Mouse (Mus musculus) midbrain, embryonic 14.5 days (tissue): ENCODE results near the gene Gpr68. TPM values are rescaled to one million over a fixed set of nuclear protein-coding genes. Genes with fewer than 3 reads are reported as not detected.

Experiments
- ATAC-seq: fragments of 200-750 bp; cut with Nextera tagmentation; 2 replicates; pipeline ENCODE4 v1.8.0; 2017; ENCODE audit warnings: moderate number of reproducible peaks, moderate library complexity; ENCODE audit not compliant: low FRiP score, low TSS enrichment
- DNase-seq: peaks from one replicate; pipeline ENCODE4 v3.0.0-alpha.2; 2015
- H3K27ac ChIP-seq: fragments of 300-500 bp; sonication (generic); replicated peaks from 2 replicates; pipeline ENCODE4 v1.5.1; 2014; ENCODE audit warnings: mild to moderate bottlenecking, low read depth, low read length, moderate library complexity
- H3K27me3 ChIP-seq: fragments of 300-500 bp; sonication (generic); 2 replicates; pipeline ENCODE4 v1.6.1; 2014; ENCODE audit warnings: low read length, control low read depth, mixed read lengths; ENCODE audit not compliant: control insufficient read depth, insufficient read depth
- H3K36me3 ChIP-seq: fragments of 300-500 bp; sonication (generic); 2 replicates; pipeline ENCODE4 v1.6.1; 2014; ENCODE audit warnings: low read length, control low read depth; ENCODE audit not compliant: control insufficient read depth, insufficient read depth
- H3K4me1 ChIP-seq: fragments of 300-500 bp; sonication (generic); 2 replicates; pipeline ENCODE4 v1.6.1; 2014; ENCODE audit warnings: mild to moderate bottlenecking, antibody characterized with exemption, low read length, control low read depth; ENCODE audit not compliant: control insufficient read depth, insufficient read depth
- H3K4me2 ChIP-seq: fragments of 300-500 bp; sonication (generic); 2 replicates; pipeline ENCODE4 v1.6.1; 2014; ENCODE audit warnings: mild to moderate bottlenecking, low read length, moderate library complexity
- H3K4me3 ChIP-seq: fragments of 300-500 bp; sonication (generic); replicated peaks from 2 replicates; pipeline ENCODE4 v1.5.1; 2014; ENCODE audit warnings: low read depth, low read length
- H3K9ac ChIP-seq: fragments of 300-500 bp; sonication (generic); replicated peaks from 2 replicates; pipeline ENCODE4 v1.6.1; 2014; ENCODE audit warnings: mild to moderate bottlenecking, low read length, moderate library complexity
- H3K9me3 ChIP-seq: fragments of 300-500 bp; sonication (generic); 2 replicates; pipeline ENCODE4 v1.6.1; 2016; ENCODE audit warnings: low read length, control low read depth, mixed read lengths; ENCODE audit not compliant: control insufficient read depth
- WGBS: fragments of 180-500 bp; shearing (Covaris S2); extraction: QIAGEN DNeasy Blood & Tissue Kit; methylation state at CpG from one replicate; pipeline ENCODE4 v1.1.7; 2014; 5-methylcytosine and 5-hydroxymethylcytosine counted together
- polyA plus RNA-seq: library from polyadenylated mRNA; unstranded; fragments of >200 nt; fragmentation: Nextera tagmentation; extraction: Ambion mirVana; gene quantifications from 2 replicates; pipeline ENCODE4 v1.2.1, GENCODE M21; 2014

The Gpr68 gene
- polyA plus RNA-seq, 1 experiment from 2014 or later: 2.1 TPM

DNA sequence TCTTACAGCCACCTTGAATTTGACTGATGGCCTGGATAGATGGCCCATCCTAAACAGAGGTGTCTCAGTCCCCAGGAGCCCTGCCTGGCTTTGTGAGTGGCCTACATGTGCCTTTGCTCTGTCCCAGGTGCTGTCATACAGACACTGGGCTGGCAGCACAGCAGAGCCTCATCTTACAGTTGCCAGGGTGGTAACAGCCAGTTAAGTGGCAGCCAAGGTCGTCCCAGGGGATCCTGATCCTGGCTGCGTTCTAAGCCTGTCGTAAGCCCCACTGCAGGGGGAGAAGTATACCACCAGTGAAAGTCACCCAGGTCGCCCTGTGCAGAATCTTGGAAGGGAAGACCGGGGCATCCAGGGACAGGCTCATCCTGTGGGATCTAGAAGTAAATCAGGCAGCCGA, 68.1 kb downstream of the Gpr68 start:
- Histone ChIP-seq H3K27me3 (no peaks in the 10 kb centered on the region), H3K9me3 (no peaks in the 10 kb centered on the region), H3K36me3 (no peaks in the 10 kb centered on the region), H3K4me3 (no peak overlapping the region), H3K9ac (no peak overlapping the region), H3K27ac (no peak overlapping the region), H3K4me1 (no peaks in the 10 kb centered on the region), H3K4me2 (no peak overlapping the region)
- ATAC-seq: no peak
- 78% methylated on average over 6 of the region's 6 CpGs for WGBS
- no peak for DNase-seq

DNA sequence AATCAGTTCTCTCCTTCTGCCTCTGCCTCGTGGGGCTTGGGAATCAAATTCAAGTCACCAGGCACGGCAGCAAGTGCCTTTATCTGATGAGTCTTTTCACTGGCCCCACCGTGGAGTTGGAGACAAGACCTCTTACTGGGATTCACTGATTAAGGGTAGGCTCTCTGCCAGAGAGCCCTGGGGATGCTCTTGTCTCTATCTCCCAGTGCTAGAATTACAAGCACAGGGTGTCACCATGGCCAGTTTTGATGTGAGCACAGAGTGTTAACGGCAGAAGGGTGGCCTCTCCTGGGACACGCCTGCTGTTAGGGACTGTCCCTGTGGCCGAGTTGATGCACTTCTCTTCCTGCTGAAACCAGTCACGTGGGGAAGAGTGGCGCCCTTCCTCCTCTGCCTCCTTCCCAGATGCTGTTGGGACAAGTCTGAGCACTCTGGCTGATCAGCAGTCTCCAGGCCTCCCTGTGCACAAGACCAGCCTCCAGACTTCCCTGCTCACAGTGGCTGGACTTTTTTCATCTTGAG, 68.9 kb downstream of the Gpr68 start:
- H3K27ac ChIP-seq: no peak overlapping the region
- no peak overlapping the region for H3K4me3 ChIP-seq
- H3K4me1 ChIP-seq: no peaks in the 10 kb centered on the region
- no peaks in the 10 kb centered on the region for H3K36me3 ChIP-seq
- no peak overlapping the region for H3K9ac ChIP-seq
- H3K4me2 ChIP-seq: no peak overlapping the region
- H3K9me3 ChIP-seq: no peaks in the 10 kb centered on the region
- no peaks in the 10 kb centered on the region for H3K27me3 ChIP-seq
- DNase-seq (no peak), ATAC-seq (no peak)
- 31% methylated on average over 8 of the region's 8 CpGs for WGBS

GRCm38 (mm10) chr12:100837208-100837607, 70.8 kb downstream of the Gpr68 start:
- WGBS: 96% methylated on average over 3 of the region's 3 CpGs
- DNase-seq: no peak
- no peak for ATAC-seq

DNA sequence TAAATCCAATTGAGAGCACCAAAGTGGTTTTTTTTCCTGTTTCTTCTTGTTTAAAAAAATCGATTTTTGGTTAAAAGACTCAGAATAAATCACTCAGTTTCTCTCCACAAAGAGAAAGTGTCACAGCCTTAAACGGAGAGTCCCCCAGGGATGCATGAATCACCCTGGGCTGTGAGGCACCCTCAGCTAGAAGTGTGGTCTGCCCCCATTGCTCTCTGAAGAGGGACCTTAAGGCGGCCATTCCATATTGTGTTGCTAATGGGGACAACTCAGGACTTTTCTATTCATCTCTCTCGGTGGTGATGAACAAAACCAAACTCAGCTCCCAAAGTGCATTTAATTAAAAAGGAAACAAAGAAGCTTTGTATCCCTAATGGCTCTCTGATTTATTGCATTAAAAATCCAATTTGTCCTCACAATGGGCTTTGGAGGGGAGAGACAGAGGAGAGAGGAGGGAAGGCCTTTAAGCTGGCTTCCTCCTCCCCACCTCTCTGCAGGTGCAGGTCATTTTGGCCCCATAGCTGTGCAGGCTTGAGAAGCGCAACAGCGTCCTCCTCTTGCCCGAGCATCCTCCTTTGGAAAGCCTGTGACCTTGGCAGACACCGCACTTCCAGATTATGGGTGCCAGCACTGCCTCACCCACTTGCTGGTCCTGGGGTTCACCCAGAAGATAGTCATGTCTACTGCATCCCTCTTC, 76.2 kb downstream of the Gpr68 start:
- H3K36me3 ChIP-seq: no peaks in the 10 kb centered on the region
- DNase-seq (no peak), ATAC-seq (no peak)
- H3K4me3 ChIP-seq: no peak overlapping the region
- H3K9ac ChIP-seq: no peak overlapping the region
- no peaks in the 10 kb centered on the region for H3K27me3 ChIP-seq
- H3K9me3 ChIP-seq: no peaks in the 10 kb centered on the region
- no peak overlapping the region for H3K27ac ChIP-seq
- no peaks in the 10 kb centered on the region; the same call in 1 of the 2 replicates for H3K4me1 ChIP-seq
- no peak overlapping the region for H3K4me2 ChIP-seq
- WGBS: 20% methylated on average over 8 of the region's 8 CpGs

More at GRCm38 (mm10) chr12:100837208-100837607, 70.8 kb downstream of the Gpr68 start:
- H3K36me3 ChIP-seq: no peaks in the 10 kb centered on the region
- H3K4me1 ChIP-seq: no peaks in the 10 kb centered on the region; the same call in 1 of the 2 replicates
- no peaks in the 10 kb centered on the region for H3K9me3 ChIP-seq
- no peak overlapping the region for H3K9ac ChIP-seq
- H3K27me3 ChIP-seq: no peaks in the 10 kb centered on the region
- no peak overlapping the region for H3K27ac ChIP-seq
- H3K4me3 ChIP-seq: no peak overlapping the region
- H3K4me2 ChIP-seq: no peak overlapping the region

DNA sequence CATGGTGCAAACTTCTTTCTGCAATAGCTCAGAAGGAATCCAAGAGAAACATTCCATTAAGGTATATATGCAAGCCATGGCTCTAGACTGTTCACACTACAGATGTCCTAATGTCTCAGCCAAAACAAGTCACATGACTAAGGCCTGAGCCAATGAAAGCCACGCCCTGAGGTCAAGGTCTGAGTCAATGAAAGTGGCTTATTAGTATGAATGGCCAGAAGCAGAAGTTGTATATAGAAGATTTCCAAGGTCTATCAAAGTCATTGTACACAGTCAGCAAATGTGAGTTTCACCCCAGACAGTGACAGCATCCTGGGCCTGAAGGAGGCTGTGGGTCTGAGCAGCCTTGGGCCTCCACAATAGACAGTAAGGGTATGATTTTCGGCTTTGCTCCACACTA, 77.0 kb downstream of the Gpr68 start:
- H3K27me3 ChIP-seq: no peaks in the 10 kb centered on the region
- H3K4me3 ChIP-seq: no peak overlapping the region
- DNase-seq (no peak), ATAC-seq (no peak)
- no peak overlapping the region for H3K27ac ChIP-seq
- H3K9ac ChIP-seq: no peak overlapping the region
- H3K4me1 ChIP-seq: no peaks in the 10 kb centered on the region; the same call in 1 of the 2 replicates
- no peaks in the 10 kb centered on the region for H3K9me3 ChIP-seq
- 81% methylated on average over 2 of the region's 2 CpGs for WGBS
- no peak overlapping the region for H3K4me2 ChIP-seq
- H3K36me3 ChIP-seq: no peaks in the 10 kb centered on the region

Other genes with a start within 250 kb of the Gpr68 start
- 7.0 and 7.9 TPM in 2 replicates for gene Rps6ka5, start 181.2 kb downstream of the Gpr68 start, polyA plus RNA-seq
- gene Dglucy, start 129.1 kb downstream of the Gpr68 start, polyA plus RNA-seq: 1.7 and 1.9 TPM in 2 replicates
- 14.0 and 16.7 TPM in 2 replicates for gene Ccdc88c, start 120.9 kb upstream of the Gpr68 start, polyA plus RNA-seq
- 27.0 and 33.0 TPM in 2 replicates for gene Ppp4r3a, start 175.5 kb upstream of the Gpr68 start, polyA plus RNA-seq